Mouse (Mus musculus): ENCODE measurements around the gene Rnf20.
"Not testable (repeated sequence)": the region's sequence is repeated elsewhere in the genome, so short reads cannot be mapped to it uniquely, and the experiment has no call there.

The Rnf20 gene

GRCm38 (mm10) chr4:49631319-49632138 lies at the start of gene Rnf20:
Gene Rnf20 (plus strand): TSS chr4:49632006.
- DNase-seq = peak; percentile 98

- peak; percentile 48 for DNase-seq
These were observed 47.6 kb upstream of the Rnf20 start for GRCm38 (mm10) chr4:49583965-49584831.

- DNase-seq = peak; percentile 32
These were observed 46.2 kb upstream of the Rnf20 start for GRCm38 (mm10) chr4:49585524-49586101.

GRCm38 (mm10) chr4:49586811-49587210 lies 45.0 kb upstream of the Rnf20 start:
- DNase-seq = no peak

GRCm38 (mm10) chr4:49590152-49590551 lies 41.7 kb upstream of the Rnf20 start:
- DNase-seq = no peak

- no peak for DNase-seq
These were observed 35.0 kb upstream of the Rnf20 start for GRCm38 (mm10) chr4:49596846-49597182.

GRCm38 (mm10) chr4:49597183-49598100 lies 34.4 kb upstream of the Rnf20 start, which contains the start of gene Tmem246:
Gene Tmem246 (minus strand): TSS chr4:49597876.
- DNase-seq = peak; percentile 83

- DNase-seq = no peak
These were observed 28.6 kb upstream of the Rnf20 start for GRCm38 (mm10) chr4:49603161-49603560.

GRCm38 (mm10) chr4:49604016-49604546 lies 27.7 kb upstream of the Rnf20 start:
- no peak for DNase-seq

GRCm38 (mm10) chr4:49604616-49605015 lies 27.2 kb upstream of the Rnf20 start:
- no peak for DNase-seq

- DNase-seq = no peak
These were observed 26.3 kb upstream of the Rnf20 start for GRCm38 (mm10) chr4:49605459-49605858.

- DNase-seq = no peak
These were observed 14.9 kb upstream of the Rnf20 start for GRCm38 (mm10) chr4:49616924-49617323.

GRCm38 (mm10) chr4:49619861-49620260 lies 11.9 kb upstream of the Rnf20 start:
- DNase-seq = not testable (repeated sequence)

- no peak for DNase-seq
These were observed 9.5 kb upstream of the Rnf20 start for GRCm38 (mm10) chr4:49622272-49622671.

- DNase-seq = no peak
These were observed 7.9 kb upstream of the Rnf20 start for GRCm38 (mm10) chr4:49623916-49624315.

GRCm38 (mm10) chr4:49624969-49625368 lies 6.8 kb upstream of the Rnf20 start:
- DNase-seq = not testable (repeated sequence)

GRCm38 (mm10) chr4:49626973-49627372 lies 4.8 kb upstream of the Rnf20 start:
- DNase-seq = peak; percentile 82

- DNase-seq = no peak
These were observed 2.9 kb upstream of the Rnf20 start for GRCm38 (mm10) chr4:49628941-49629340.

GRCm38 (mm10) chr4:49632139-49632481 lies 304 bp downstream of the Rnf20 start:
- no peak for DNase-seq

GRCm38 (mm10) chr4:49637821-49638220 lies 6.0 kb downstream of the Rnf20 start:
- DNase-seq = no peak

- DNase-seq = no peak
These were observed 8.1 kb downstream of the Rnf20 start for GRCm38 (mm10) chr4:49639913-49640312.

- no peak for DNase-seq
These were observed 27.6 kb downstream of the Rnf20 start for GRCm38 (mm10) chr4:49659421-49659820.

All from lung, postnatal 10 days (tissue).